In genomic region chr4:62569603-62570002, GRCm38 (mm10) we compare ENCODE assay signal across 25 mouse cellular contexts. TPM values are rescaled to one million over a fixed set of nuclear protein-coding genes. Genes with fewer than 3 reads are reported as not detected.
DNase-seq lines count a peak whose midpoint lies in the region; ATAC-seq lines count a peak whose summit lies in the region.
"Had no signal": no experiment of that assay in that cellular context is flagged by ENCODE, and none has a peak within 500 bp of the region (broad histone marks: within the 10 kb centered on the region; RNA-seq: fewer than 3 reads in every experiment).

No protein-coding gene starts in this region.

- ATAC-seq in heart, embryonic 14.5 days (ENCODE audit: insufficient number of reproducible peaks, insufficient read depth, low FRiP score, low read depth): no peak
- no peak for ATAC-seq in lung, embryonic 15.5 days (ENCODE audit: borderline replicate concordance, extremely low read depth, low FRiP score, low TSS enrichment)
- ATAC-seq in intestine, embryonic 16.5 days: no peak
- ATAC-seq: CD4-positive, CD25-positive, alpha-beta regulatory T cell, adult 4 months; forebrain, embryonic 14.5 days; forebrain, postnatal 0 days; hindbrain, postnatal 0 days; inflammation-experienced regulatory T-cells, adult 6 months had no signal

- H3K27ac ChIP-seq in heart, embryonic 14.5 days (replicated peaks in 1 of 2; ENCODE audit: control insufficient read depth in 1 of 2, insufficient read depth in 1 of 2, low read depth in 2 of 2, low read length in 2 of 2): no peak overlapping the region; a peak in 1 of 4 replicates
- peak overlapping the region; percentile 51; the same call in 1 of the 2 replicates for H3K27ac ChIP-seq in lung, embryonic 15.5 days
- peak overlapping the region; percentile 28; the same call in 1 of the 2 replicates for H3K27ac ChIP-seq in intestine, embryonic 16.5 days (ENCODE audit: low read length)
- H3K27ac ChIP-seq: embryonic facial prominence, embryonic 12.5 days; embryonic facial prominence, embryonic 15.5 days; gastrocnemius, adult 2 months; hindbrain, embryonic 14.5 days; hindbrain, postnatal 0 days had no signal

- WGBS in heart, embryonic 14.5 days: 58% methylated on average over 5 of the region's 5 CpGs
- 67% methylated on average over 5 of the region's 5 CpGs for WGBS in lung, embryonic 15.5 days
- 94% methylated on average over 5 of the region's 5 CpGs for WGBS in intestine, embryonic 16.5 days

- 0 out of 2 replicates have a peak overlapping the region, but pooled peaks have one; percentile 37 for H3K4me2 ChIP-seq in heart, embryonic 14.5 days (ENCODE audit: low read length)
- no peak overlapping the region for H3K4me2 ChIP-seq in lung, embryonic 15.5 days
- no peak overlapping the region for H3K4me2 ChIP-seq in intestine, embryonic 16.5 days (ENCODE audit: low read depth, low read length)
- H3K4me2 ChIP-seq: embryonic facial prominence, embryonic 12.5 days; embryonic facial prominence, embryonic 15.5 days; hindbrain, embryonic 14.5 days had no signal

- no peak for DNase-seq in heart, postnatal 25 days (ENCODE audit: low spot score)
- no peak for DNase-seq in lung, adult 18-20 months
- DNase-seq in spleen, postnatal 14 days (ENCODE audit: low spot score in 2 of 2): no peak
- DNase-seq: adrenal gland, adult 2 months; adrenal gland, postnatal 14 days; cerebellum, adult 11 months; cerebellum, adult 2 months; cerebellum, adult 9-11 months; cerebellum, postnatal 25 days; forebrain, postnatal 0 days; gastrocnemius, adult 2 months; gastrocnemius, postnatal 14 days; heart, adult 11 months; heart, postnatal 4 days had no signal

- H3K36me3 ChIP-seq in heart, embryonic 14.5 days (ENCODE audit: control insufficient read depth, insufficient read depth, low read length): no peaks in the 10 kb centered on the region
- H3K36me3 ChIP-seq in lung, embryonic 15.5 days: no peaks in the 10 kb centered on the region
- H3K36me3 ChIP-seq in intestine, embryonic 16.5 days (ENCODE audit: control insufficient read depth, insufficient read depth, low read length): no peaks in the 10 kb centered on the region
- H3K36me3 ChIP-seq: embryonic facial prominence, embryonic 12.5 days; embryonic facial prominence, embryonic 15.5 days had no signal

- intact Hi-C loops in heart, postnatal 25 days (cut with DNase I): no loop called here

- H3K9ac ChIP-seq in heart, embryonic 14.5 days (ENCODE audit: low read length): no peak overlapping the region
- no peak overlapping the region for H3K9ac ChIP-seq in lung, embryonic 15.5 days
- H3K9ac ChIP-seq in intestine, embryonic 16.5 days (ENCODE audit: low read depth, low read length): no peak overlapping the region
- H3K9ac ChIP-seq: embryonic facial prominence, embryonic 12.5 days; embryonic facial prominence, embryonic 15.5 days; forebrain, postnatal 0 days; hindbrain, embryonic 14.5 days had no signal

- peaks cover 18 to 20% of the 10 kb centered on the region in 2 experiments for H3K4me1 ChIP-seq in heart, embryonic 14.5 days (ENCODE audit: control insufficient read depth in 2 of 2, insufficient read depth in 2 of 2, low read length in 2 of 2)
- peaks cover 20% of the 10 kb centered on the region for H3K4me1 ChIP-seq in lung, embryonic 15.5 days
- peaks cover 6% of the 10 kb centered on the region for H3K4me1 ChIP-seq in intestine, embryonic 16.5 days (ENCODE audit: control insufficient read depth, insufficient read depth, low read length)
- H3K4me1 ChIP-seq: embryonic facial prominence, embryonic 12.5 days; embryonic facial prominence, embryonic 15.5 days had no signal

- no peak overlapping the region for H3K4me3 ChIP-seq in heart, embryonic 14.5 days (ENCODE audit: control insufficient read depth in 1 of 2, insufficient read depth in 1 of 2, low read depth in 1 of 2, low read length in 2 of 2)
- H3K4me3 ChIP-seq in lung, embryonic 15.5 days: no peak overlapping the region
- no peak overlapping the region for H3K4me3 ChIP-seq in intestine, embryonic 16.5 days (ENCODE audit: low read length)
- H3K4me3 ChIP-seq: embryonic facial prominence, embryonic 12.5 days; embryonic facial prominence, embryonic 15.5 days; gastrocnemius, adult 2 months had no signal

- peaks cover 6% of the 10 kb centered on the region; the same call in 1 of the 2 replicates for H3K9me3 ChIP-seq in heart, embryonic 14.5 days (ENCODE audit: control insufficient read depth, low read length)
- no peaks in the 10 kb centered on the region for H3K9me3 ChIP-seq in lung, embryonic 15.5 days
- H3K9me3 ChIP-seq in intestine, embryonic 16.5 days (ENCODE audit: control insufficient read depth, low read length): no peaks in the 10 kb centered on the region
- H3K9me3 ChIP-seq: embryonic facial prominence, embryonic 12.5 days; embryonic facial prominence, embryonic 15.5 days had no signal

- peaks cover 73% of the 10 kb centered on the region for H3K27me3 ChIP-seq in heart, embryonic 14.5 days (ENCODE audit: control insufficient read depth, insufficient read depth, low read length)
- no peaks in the 10 kb centered on the region for H3K27me3 ChIP-seq in lung, embryonic 15.5 days
- H3K27me3 ChIP-seq in intestine, embryonic 16.5 days (replicated peaks; ENCODE audit: control insufficient read depth, insufficient read depth, low read length): no peaks in the 10 kb centered on the region
- H3K27me3 ChIP-seq: embryonic facial prominence, embryonic 12.5 days; embryonic facial prominence, embryonic 15.5 days had no signal

RNA-seq across cellular contexts. Expression of gene Rgs3, which starts 10.0 kb away (rescaled TPM):
- 58.9 and 70.4 TPM in 2 replicates for polyA plus RNA-seq in heart, embryonic 14.5 days (2014; fragmentation: Nextera tagmentation; extraction: Ambion mirVana)
- total RNA-seq in heart, postnatal 25 days (2021): 10 to 100 TPM; 27.9 to 31.2 TPM
- 52.8 and 53.5 TPM in 2 replicates for polyA plus RNA-seq in lung, embryonic 15.5 days (2015; fragmentation: Nextera tagmentation; extraction: Ambion mirVana)
- 46.0 and 47.6 TPM in 2 replicates for polyA plus RNA-seq in intestine, embryonic 16.5 days (2015; fragmentation: Nextera tagmentation; extraction: Ambion mirVana)
- total RNA-seq: MEL had no signal

RNA-seq across cellular contexts. Expression of gene 4933430I17Rik, which starts 44.4 kb away (rescaled TPM):
- 0.11 and 0.41 TPM in 2 replicates for polyA plus RNA-seq in heart, embryonic 14.5 days (2014; fragmentation: Nextera tagmentation; extraction: Ambion mirVana)
- under 1 TPM; 0.18 to 0.22 TPM for total RNA-seq in heart, postnatal 25 days (2021)
- polyA plus RNA-seq in lung, embryonic 15.5 days (2015; fragmentation: Nextera tagmentation; extraction: Ambion mirVana): 0.47 and 0.72 TPM in 2 replicates
- 0.15 and 0.33 TPM in 2 replicates for polyA plus RNA-seq in intestine, embryonic 16.5 days (2015; fragmentation: Nextera tagmentation; extraction: Ambion mirVana)
- total RNA-seq: hindbrain, postnatal 0 days had no signal
- polyA plus RNA-seq: CD4-positive, CD25-positive, alpha-beta regulatory T cell, adult 4 months had no signal

RNA-seq across cellular contexts. Expression of gene Pole3, which starts 44.7 kb away (rescaled TPM):
- 47.3 and 50.7 TPM in 2 replicates for polyA plus RNA-seq in heart, embryonic 14.5 days (2014; fragmentation: Nextera tagmentation; extraction: Ambion mirVana)
- total RNA-seq in heart, postnatal 25 days (2021): 10 to 100 TPM; 17.3 to 18.4 TPM
- 89.5 and 90.2 TPM in 2 replicates for polyA plus RNA-seq in lung, embryonic 15.5 days (2015; fragmentation: Nextera tagmentation; extraction: Ambion mirVana)
- 57.5 and 67.5 TPM in 2 replicates for polyA plus RNA-seq in intestine, embryonic 16.5 days (2015; fragmentation: Nextera tagmentation; extraction: Ambion mirVana)

RNA-seq across cellular contexts. Expression of gene Alad, which starts 49.9 kb away (rescaled TPM):
- polyA plus RNA-seq in heart, embryonic 14.5 days (2014; fragmentation: Nextera tagmentation; extraction: Ambion mirVana): 67.2 and 69.3 TPM in 2 replicates
- total RNA-seq in heart, postnatal 25 days (2021): 10 to 100 TPM; 60.2 to 63.3 TPM
- polyA plus RNA-seq in lung, embryonic 15.5 days (2015; fragmentation: Nextera tagmentation; extraction: Ambion mirVana): 116 and 117 TPM in 2 replicates
- 189 and 191 TPM in 2 replicates for polyA plus RNA-seq in intestine, embryonic 16.5 days (2015; fragmentation: Nextera tagmentation; extraction: Ambion mirVana)

Comparison
In these comparisons a context has a peak if more than half of its experiments do, and no peak if none do; other contexts are left out.
1. H3K27ac ChIP-seq: peak in lung, embryonic 15.5 days (single experiment) and intestine, embryonic 16.5 days (single experiment); none in heart, embryonic 14.5 days (0 of 2).